Mouse (Mus musculus): Measurements from ENCODE around the gene Ppil3. TPM values are rescaled to one million over a fixed set of nuclear protein-coding genes. Genes with fewer than 3 reads are reported as not detected.

Ppil3 gene
- 10 to 100 TPM; 18.3 to 19.5 TPM for total RNA-seq (2021)
- long read RNA-seq, experiment 1, partial matches to known transcripts = 0 of 7 reads
- long read RNA-seq, experiment 1, other reads (novel, unspliced or antisense) = 2 of 7 reads
- long read RNA-seq, experiment 2, partial matches to known transcripts = 2 of 7 reads
- long read RNA-seq, experiment 2, other reads (novel, unspliced or antisense) = 3 of 7 reads

GRCm38 (mm10) chr1:58445143-58445722, at the start of gene Ppil3, which contains the start of gene Nif3l1:
TSS of gene Ppil3 (minus strand) at chr1:58445486.
TSS of gene Nif3l1 (plus strand) at chr1:58445151.
- DNase-seq = peak; percentile 89 to 91

- no peak for DNase-seq
Measured at GRCm38 (mm10) chr1:58482647-58483046, 37.4 kb upstream of the Ppil3 start.

GRCm38 (mm10) chr1:58475662-58476061, 30.4 kb upstream of the Ppil3 start:
- no peak for DNase-seq

GRCm38 (mm10) chr1:58465561-58465960, 20.3 kb upstream of the Ppil3 start:
- no peak for DNase-seq

- no peak for DNase-seq
Measured at GRCm38 (mm10) chr1:58465042-58465441, 19.8 kb upstream of the Ppil3 start.

GRCm38 (mm10) chr1:58463935-58464334, 18.6 kb upstream of the Ppil3 start:
- no peak for DNase-seq

- DNase-seq = no peak
Measured at GRCm38 (mm10) chr1:58460566-58460965, 15.3 kb upstream of the Ppil3 start.

- no peak for DNase-seq
Measured at GRCm38 (mm10) chr1:58458867-58459266, 13.6 kb upstream of the Ppil3 start.

- no peak for DNase-seq
Measured at GRCm38 (mm10) chr1:58458175-58458574, 12.9 kb upstream of the Ppil3 start.

- DNase-seq = no peak
Measured at GRCm38 (mm10) chr1:58454316-58454715, 9.0 kb upstream of the Ppil3 start.

- DNase-seq = no peak
Measured at GRCm38 (mm10) chr1:58448396-58448795, 3.1 kb upstream of the Ppil3 start.

GRCm38 (mm10) chr1:58447766-58448165, 2.5 kb upstream of the Ppil3 start:
- DNase-seq = no peak

- DNase-seq = no peak
Measured at GRCm38 (mm10) chr1:58445861-58446260, 575 bp upstream of the Ppil3 start.

GRCm38 (mm10) chr1:58444691-58445090, 595 bp downstream of the Ppil3 start:
- no peak for DNase-seq

GRCm38 (mm10) chr1:58424551-58424950, 20.7 kb downstream of the Ppil3 start:
- no peak for DNase-seq

- DNase-seq = peak; percentile 99 to 100
Measured at GRCm38 (mm10) chr1:58423371-58424248, 21.7 kb downstream of the Ppil3 start, which contains the start of gene Clk1. TSS of gene Clk1 (minus strand) at chr1:58424066.

GRCm38 (mm10) chr1:58422879-58423278, 22.4 kb downstream of the Ppil3 start:
- DNase-seq = peak; percentile 69

GRCm38 (mm10) chr1:58420961-58421360, 24.3 kb downstream of the Ppil3 start:
- DNase-seq = peak in 1 of 2 experiments; percentile 39

GRCm38 (mm10) chr1:58420032-58420431, 25.3 kb downstream of the Ppil3 start:
- no peak for DNase-seq

- DNase-seq = no peak
Measured at GRCm38 (mm10) chr1:58416048-58416447, 29.2 kb downstream of the Ppil3 start.

GRCm38 (mm10) chr1:58415442-58415841, 29.8 kb downstream of the Ppil3 start:
- no peak for DNase-seq

- DNase-seq = no peak
Measured at GRCm38 (mm10) chr1:58410776-58411175, 34.5 kb downstream of the Ppil3 start.

GRCm38 (mm10) chr1:58410198-58410588, 35.1 kb downstream of the Ppil3 start:
- no peak for DNase-seq

Data from heart, adult 18-20 months (tissue).